Mouse (Mus musculus): ENCODE results near the gene S100z.
A peak's percentile ranks its signal among the peaks of the same experiment; 100 is the strongest.

Gene S100z

GRCm38 (mm10) chr13:95478671-95479413, at the start of gene S100z:
Gene S100z, minus strand, starts transcription at chr13:95478721.
- no peak for DNase-seq (ENCODE audit: low spot score)

GRCm38 (mm10) chr13:95524674-95525491, 46.4 kb upstream of the S100z start, which contains the start of gene F2rl1:
Gene F2rl1, minus strand, starts transcription at chr13:95525227.
- no peak for DNase-seq (ENCODE audit: low spot score)

GRCm38 (mm10) chr13:95524424-95524673, 45.8 kb upstream of the S100z start:
- DNase-seq (ENCODE audit: low spot score) = no peak

- no peak for DNase-seq (ENCODE audit: low spot score)
These were observed 45.3 kb upstream of the S100z start for GRCm38 (mm10) chr13:95523659-95524423.

- DNase-seq (ENCODE audit: low spot score) = no peak
These were observed 43.7 kb upstream of the S100z start for GRCm38 (mm10) chr13:95522176-95522575.

- no peak for DNase-seq (ENCODE audit: low spot score)
These were observed 42.5 kb upstream of the S100z start for GRCm38 (mm10) chr13:95521029-95521428.

- DNase-seq (ENCODE audit: low spot score) = peak; percentile 3
These were observed 36.2 kb upstream of the S100z start for GRCm38 (mm10) chr13:95514756-95515155.

- DNase-seq (ENCODE audit: low spot score) = no peak
These were observed 31.5 kb upstream of the S100z start for GRCm38 (mm10) chr13:95510054-95510453.

GRCm38 (mm10) chr13:95503279-95503917, 24.9 kb upstream of the S100z start:
- no peak for DNase-seq (ENCODE audit: low spot score)

- DNase-seq (ENCODE audit: low spot score) = no peak
These were observed 18.1 kb upstream of the S100z start for GRCm38 (mm10) chr13:95496601-95497000.

- peak; percentile 6 for DNase-seq (ENCODE audit: low spot score)
These were observed 16.3 kb upstream of the S100z start for GRCm38 (mm10) chr13:95494812-95495211.

GRCm38 (mm10) chr13:95493296-95493695, 14.8 kb upstream of the S100z start:
- DNase-seq (ENCODE audit: low spot score) = no peak

- no peak for DNase-seq (ENCODE audit: low spot score)
These were observed 12.8 kb upstream of the S100z start for GRCm38 (mm10) chr13:95491327-95491726.

- no peak for DNase-seq (ENCODE audit: low spot score)
These were observed 6.1 kb upstream of the S100z start for GRCm38 (mm10) chr13:95484664-95485063.

GRCm38 (mm10) chr13:95481428-95481827, 2.9 kb upstream of the S100z start:
- peak; percentile 87 for DNase-seq (ENCODE audit: low spot score)

- DNase-seq (ENCODE audit: low spot score) = no peak
These were observed 1.3 kb downstream of the S100z start for GRCm38 (mm10) chr13:95477173-95477572.

- no peak for DNase-seq (ENCODE audit: low spot score)
These were observed 3.4 kb downstream of the S100z start for GRCm38 (mm10) chr13:95475124-95475523.

- DNase-seq (ENCODE audit: low spot score) = no peak
These were observed 4.2 kb downstream of the S100z start for GRCm38 (mm10) chr13:95474294-95474693.

- no peak for DNase-seq (ENCODE audit: low spot score)
These were observed 7.6 kb downstream of the S100z start for GRCm38 (mm10) chr13:95470970-95471369.

GRCm38 (mm10) chr13:95451529-95451928, 27.0 kb downstream of the S100z start:
- no peak for DNase-seq (ENCODE audit: low spot score)

- no peak for DNase-seq (ENCODE audit: low spot score)
These were observed 27.8 kb downstream of the S100z start for GRCm38 (mm10) chr13:95450636-95451210.

GRCm38 (mm10) chr13:95449730-95450129, 28.8 kb downstream of the S100z start:
- DNase-seq (ENCODE audit: low spot score) = no peak

Measured in layer of hippocampus, adult 9-10 months (tissue).